Mouse (Mus musculus): ENCODE data around the gene Trpm8. TPM values are rescaled to one million over a fixed set of nuclear protein-coding genes. Genes with fewer than 3 reads are reported as not detected.

Trpm8 gene
- total RNA-seq, 1 experiment from 2014 or later, result not detected

DNA sequence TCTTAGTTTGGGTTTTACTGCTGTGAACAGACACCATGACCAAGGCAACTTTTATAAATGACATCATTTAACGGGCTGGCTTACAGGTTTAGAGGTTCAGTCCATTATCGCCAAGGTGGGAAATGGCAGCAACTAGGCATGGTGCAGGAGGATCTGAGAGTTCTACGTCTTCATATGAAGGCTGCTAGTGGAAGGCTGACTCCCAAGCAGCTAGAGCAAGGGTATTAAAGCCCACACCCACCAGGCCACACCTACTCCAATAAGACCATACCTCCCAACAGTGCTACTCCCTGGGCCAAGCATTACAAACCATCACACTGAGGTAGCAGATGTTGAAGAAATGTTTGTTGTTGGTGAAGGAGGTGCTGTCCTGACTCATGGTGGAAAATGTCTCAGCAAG, 78.2 kb downstream of the Trpm8 start:
- no peak for ATAC-seq (replicated peaks in 1 of 2; ENCODE audit: insufficient read depth in 1 of 2, low FRiP score in 2 of 2, low TSS enrichment in 1 of 2, low read depth in 1 of 2, poor library complexity in 2 of 2, severe bottlenecking in 2 of 2)

- no peak for ATAC-seq (replicated peaks in 1 of 2; ENCODE audit: insufficient read depth in 1 of 2, low FRiP score in 2 of 2, low TSS enrichment in 1 of 2, low read depth in 1 of 2, poor library complexity in 2 of 2, severe bottlenecking in 2 of 2)
Measured at GRCm38 (mm10) chr1:88356616-88357015, 79.2 kb downstream of the Trpm8 start.

GRCm38 (mm10) chr1:88357458-88358090, 80.1 kb downstream of the Trpm8 start:
- peak; percentile 61 to 82 for ATAC-seq (replicated peaks in 1 of 2; ENCODE audit: insufficient read depth in 1 of 2, low FRiP score in 2 of 2, low TSS enrichment in 1 of 2, low read depth in 1 of 2, poor library complexity in 2 of 2, severe bottlenecking in 2 of 2)

DNA sequence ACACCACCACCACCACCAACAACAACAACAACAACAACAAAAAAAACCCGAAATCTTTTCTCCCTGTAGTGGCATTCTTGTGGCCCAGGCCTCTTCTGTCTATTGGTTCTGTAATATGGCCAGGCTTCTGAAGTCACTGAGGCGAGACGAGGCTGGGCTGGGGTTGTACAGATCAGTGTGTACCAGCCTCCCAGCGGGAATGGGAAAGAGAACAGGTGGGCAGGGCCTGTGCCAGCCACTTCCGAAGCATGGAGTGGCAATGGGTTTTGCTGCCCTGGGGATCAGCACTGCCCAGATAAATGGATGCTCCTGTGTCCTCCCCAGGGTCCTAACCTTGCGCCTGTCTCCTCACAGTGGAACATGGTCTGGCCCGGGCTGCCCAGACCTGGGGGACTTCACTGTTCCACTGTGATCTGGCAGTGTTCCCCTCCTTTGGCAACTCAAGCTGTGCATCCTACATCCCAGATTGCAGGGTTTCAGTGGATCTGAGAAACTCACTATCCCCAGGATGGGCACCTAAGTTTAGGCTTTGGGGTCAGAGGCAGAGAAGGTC, 80.7 kb downstream of the Trpm8 start:
- no peak for ATAC-seq (replicated peaks in 1 of 2; ENCODE audit: insufficient read depth in 1 of 2, low FRiP score in 2 of 2, low TSS enrichment in 1 of 2, low read depth in 1 of 2, poor library complexity in 2 of 2, severe bottlenecking in 2 of 2)

GRCm38 (mm10) chr1:88361085-88361484, 83.6 kb downstream of the Trpm8 start:
- no peak for ATAC-seq (replicated peaks in 1 of 2; ENCODE audit: insufficient read depth in 1 of 2, low FRiP score in 2 of 2, low TSS enrichment in 1 of 2, low read depth in 1 of 2, poor library complexity in 2 of 2, severe bottlenecking in 2 of 2)

DNA sequence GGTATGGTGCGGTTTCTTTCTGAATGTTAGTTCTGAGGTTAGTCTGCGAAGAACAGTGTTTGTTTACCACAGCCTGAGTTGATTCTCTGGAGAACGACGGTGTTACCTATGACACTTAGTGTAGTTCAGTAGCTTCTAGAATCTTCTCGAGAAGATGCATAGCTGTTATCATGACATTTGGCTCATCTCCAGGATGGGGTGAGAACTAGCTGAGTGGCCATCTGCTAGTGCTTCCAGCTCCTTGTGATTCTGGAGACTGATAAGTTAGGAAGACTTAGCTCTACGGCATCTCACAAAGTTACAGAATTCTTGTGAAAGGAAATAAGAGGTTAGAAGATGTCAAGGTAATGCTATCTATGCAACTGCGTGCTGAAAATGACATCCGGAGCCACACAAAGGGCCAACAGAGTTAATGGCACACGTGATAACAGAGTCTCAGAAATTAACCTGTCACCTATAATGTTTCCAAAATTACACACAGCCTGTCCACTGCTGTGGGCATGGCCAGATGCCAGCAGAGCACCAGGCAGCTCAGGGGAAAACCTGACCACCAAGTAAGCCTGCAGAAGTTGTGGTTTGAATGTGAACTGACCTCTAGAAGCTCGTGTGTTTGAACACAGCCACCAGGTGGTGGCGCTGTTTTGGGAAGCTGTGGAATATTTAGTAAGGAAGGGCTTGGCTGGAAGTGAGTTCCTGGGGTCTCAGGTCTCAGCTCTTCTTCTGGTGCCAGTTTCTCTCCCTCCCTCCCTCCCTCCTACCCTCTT, 89.6 kb downstream of the Trpm8 start:
- no peak for ATAC-seq (replicated peaks in 1 of 2; ENCODE audit: insufficient read depth in 1 of 2, low FRiP score in 2 of 2, low TSS enrichment in 1 of 2, low read depth in 1 of 2, poor library complexity in 2 of 2, severe bottlenecking in 2 of 2)

DNA sequence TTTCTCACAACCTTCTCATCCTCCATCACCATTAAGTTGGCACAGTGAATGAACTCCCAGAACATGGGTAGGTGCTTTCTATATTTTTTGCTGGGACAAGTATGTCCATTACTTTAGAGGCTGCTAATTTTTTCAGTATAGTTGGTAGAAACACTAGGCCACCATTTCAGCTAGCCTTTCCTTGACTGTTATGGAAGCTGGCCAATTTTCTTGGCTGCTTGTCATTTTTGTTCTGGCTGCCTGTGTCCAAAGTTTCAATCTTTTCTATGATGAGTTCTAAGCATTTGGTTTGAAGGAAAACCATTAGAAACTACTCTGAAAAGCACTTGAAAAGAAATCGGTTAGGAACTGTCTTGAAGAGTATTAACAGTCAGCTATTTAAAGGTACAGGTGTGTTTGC, 101.0 kb downstream of the Trpm8 start:
- ATAC-seq (replicated peaks in 1 of 2; ENCODE audit: insufficient read depth in 1 of 2, low FRiP score in 2 of 2, low TSS enrichment in 1 of 2, low read depth in 1 of 2, poor library complexity in 2 of 2, severe bottlenecking in 2 of 2), result no peak

GRCm38 (mm10) chr1:88391632-88392031, 114.2 kb downstream of the Trpm8 start:
- no peak for ATAC-seq (replicated peaks in 1 of 2; ENCODE audit: insufficient read depth in 1 of 2, low FRiP score in 2 of 2, low TSS enrichment in 1 of 2, low read depth in 1 of 2, poor library complexity in 2 of 2, severe bottlenecking in 2 of 2)

DNA sequence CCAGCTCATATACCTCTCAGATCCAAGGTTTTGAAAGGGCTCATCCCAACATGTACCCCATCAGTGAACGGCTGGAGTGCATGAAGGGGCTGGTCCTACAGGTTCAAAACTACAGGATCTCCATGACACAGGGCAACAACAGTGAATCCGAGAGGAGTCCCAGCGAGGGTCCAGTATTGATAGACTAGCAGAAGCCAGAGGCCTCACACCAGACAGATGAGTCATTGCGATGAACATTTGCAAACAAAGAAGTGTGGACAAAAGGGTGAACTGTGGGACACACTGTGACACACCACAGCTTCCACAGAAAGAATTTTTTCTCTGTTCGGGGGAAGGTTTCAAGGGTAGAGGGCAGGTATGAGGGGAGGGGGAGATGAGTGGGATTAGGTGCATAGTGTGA, 115.9 kb downstream of the Trpm8 start:
- no peak for ATAC-seq (replicated peaks in 1 of 2; ENCODE audit: insufficient read depth in 1 of 2, low FRiP score in 2 of 2, low TSS enrichment in 1 of 2, low read depth in 1 of 2, poor library complexity in 2 of 2, severe bottlenecking in 2 of 2)

DNA sequence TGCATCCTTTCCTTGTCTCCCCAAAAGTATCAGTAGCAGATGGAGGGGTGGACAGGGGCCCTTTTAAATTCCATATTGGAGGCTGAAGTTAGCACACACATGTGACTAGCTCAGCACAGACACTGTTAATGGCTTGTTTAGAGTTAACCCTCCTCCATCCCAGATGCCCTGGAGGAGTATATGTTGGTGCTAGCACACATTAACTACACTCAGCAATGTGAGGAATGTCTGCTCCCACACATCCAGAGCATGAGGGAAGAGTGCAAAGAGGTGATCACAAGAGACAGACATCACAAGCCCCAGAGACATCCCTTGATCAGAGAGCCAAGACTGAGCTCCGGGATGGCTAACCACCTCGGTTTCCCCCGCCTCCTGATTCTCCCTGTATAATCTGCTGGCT, 125.9 kb downstream of the Trpm8 start:
- ATAC-seq (replicated peaks in 1 of 2; ENCODE audit: insufficient read depth in 1 of 2, low FRiP score in 2 of 2, low TSS enrichment in 1 of 2, low read depth in 1 of 2, poor library complexity in 2 of 2, severe bottlenecking in 2 of 2), result no peak

GRCm38 (mm10) chr1:88406078-88406806, 128.8 kb downstream of the Trpm8 start:
- no peak for ATAC-seq (replicated peaks in 1 of 2; ENCODE audit: insufficient read depth in 1 of 2, low FRiP score in 2 of 2, low TSS enrichment in 1 of 2, low read depth in 1 of 2, poor library complexity in 2 of 2, severe bottlenecking in 2 of 2)

DNA sequence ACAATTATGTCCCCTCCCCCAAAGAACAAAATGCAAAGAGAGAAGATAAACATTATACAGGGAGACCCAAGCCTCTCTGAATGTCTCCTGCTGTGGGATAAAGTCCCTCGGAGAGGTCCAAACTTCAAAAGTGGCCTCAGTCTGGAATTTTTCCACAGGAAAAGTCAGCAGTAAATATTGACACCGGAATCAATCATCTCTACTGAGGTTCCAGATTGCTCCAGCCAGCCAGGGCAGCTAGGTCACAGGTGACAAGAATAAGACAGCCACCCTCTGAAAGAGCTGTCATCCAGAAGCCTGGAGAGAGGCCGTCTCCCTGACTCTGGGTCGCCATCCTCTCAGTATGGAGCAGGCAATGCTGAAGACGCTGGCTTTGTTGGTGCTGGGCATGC, 129.3 kb downstream of the Trpm8 start, which contains the start of gene Spp2:
Spp2 (plus strand) TSS at position 155 of the 392 bp plus-strand sequence.
- ATAC-seq (replicated peaks in 1 of 2; ENCODE audit: insufficient read depth in 1 of 2, low FRiP score in 2 of 2, low TSS enrichment in 1 of 2, low read depth in 1 of 2, poor library complexity in 2 of 2, severe bottlenecking in 2 of 2), result no peak

GRCm38 (mm10) chr1:88408340-88408739, 130.9 kb downstream of the Trpm8 start:
- no peak for ATAC-seq (replicated peaks in 1 of 2; ENCODE audit: insufficient read depth in 1 of 2, low FRiP score in 2 of 2, low TSS enrichment in 1 of 2, low read depth in 1 of 2, poor library complexity in 2 of 2, severe bottlenecking in 2 of 2)

GRCm38 (mm10) chr1:88412013-88412412, 134.6 kb downstream of the Trpm8 start:
- no peak for ATAC-seq (replicated peaks in 1 of 2; ENCODE audit: insufficient read depth in 1 of 2, low FRiP score in 2 of 2, low TSS enrichment in 1 of 2, low read depth in 1 of 2, poor library complexity in 2 of 2, severe bottlenecking in 2 of 2)

GRCm38 (mm10) chr1:88418943-88419342, 141.5 kb downstream of the Trpm8 start:
- ATAC-seq (replicated peaks in 1 of 2; ENCODE audit: insufficient read depth in 1 of 2, low FRiP score in 2 of 2, low TSS enrichment in 1 of 2, low read depth in 1 of 2, poor library complexity in 2 of 2, severe bottlenecking in 2 of 2), result no peak

- no peak for ATAC-seq (replicated peaks in 1 of 2; ENCODE audit: insufficient read depth in 1 of 2, low FRiP score in 2 of 2, low TSS enrichment in 1 of 2, low read depth in 1 of 2, poor library complexity in 2 of 2, severe bottlenecking in 2 of 2)
Measured at GRCm38 (mm10) chr1:88422045-88422444, 144.6 kb downstream of the Trpm8 start.

- ATAC-seq (replicated peaks in 1 of 2; ENCODE audit: insufficient read depth in 1 of 2, low FRiP score in 2 of 2, low TSS enrichment in 1 of 2, low read depth in 1 of 2, poor library complexity in 2 of 2, severe bottlenecking in 2 of 2), result no peak
Measured at GRCm38 (mm10) chr1:88422846-88423395, 145.5 kb downstream of the Trpm8 start.

Data from hematopoietic stem cell, adult 5-6 weeks (primary cell).